Comparison of ENCODE assay signal across 27 mouse cellular contexts in the genomic region with DNA sequence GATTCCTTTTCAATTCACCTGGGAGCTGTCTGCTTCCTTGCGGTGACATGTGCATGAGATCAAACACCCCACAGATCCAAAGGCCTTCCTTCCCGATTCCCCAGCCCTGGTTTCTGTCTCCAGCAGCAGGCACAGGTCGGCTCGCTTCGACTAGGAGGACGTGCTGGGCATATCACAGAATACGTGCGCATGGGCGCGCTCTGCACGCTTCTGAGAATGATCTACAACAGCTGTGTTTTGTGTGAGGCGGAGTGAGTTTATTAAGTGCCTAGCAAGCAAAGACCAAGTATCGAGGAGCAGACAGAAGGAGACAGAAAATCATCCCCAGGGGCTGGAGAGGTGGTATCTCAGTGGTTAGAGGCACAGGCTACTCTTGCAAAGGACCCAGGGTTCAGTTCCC. TPM values are rescaled to one million over a fixed set of nuclear protein-coding genes. Genes with fewer than 3 reads are reported as not detected.
DNase-seq lines count a peak whose midpoint lies in the region; ATAC-seq lines count a peak whose summit lies in the region.
"Had no signal": no experiment of that assay in that cellular context is flagged by ENCODE, and none has a peak within 500 bp of the region (broad histone marks: within the 10 kb centered on the region; RNA-seq: fewer than 3 reads in every experiment).

No protein-coding gene starts in this region.

- H3K4me3 ChIP-seq in forebrain, embryonic 10.5 days, result no peak overlapping the region
- H3K4me3 ChIP-seq in forebrain, embryonic 16.5 days (replicated peaks; ENCODE audit: low read length), result no peak overlapping the region
- no peak overlapping the region for H3K4me3 ChIP-seq in lung, embryonic 16.5 days (ENCODE audit: low read length)
- no peak overlapping the region for H3K4me3 ChIP-seq in embryonic facial prominence, embryonic 10.5 days
- no peak overlapping the region for H3K4me3 ChIP-seq in midbrain, embryonic 16.5 days (ENCODE audit: low read depth, low read length)
- H3K4me3 ChIP-seq: heart, adult 2 months; heart, embryonic 13.5 days; hindbrain, embryonic 12.5 days; layer of hippocampus, adult 2 months; limb, embryonic 12.5 days; myocyte; neural tube, embryonic 15.5 days had no signal

- H3K4me2 ChIP-seq in forebrain, embryonic 16.5 days (ENCODE audit: low read length), result no peak overlapping the region
- no peak overlapping the region for H3K4me2 ChIP-seq in lung, embryonic 16.5 days (ENCODE audit: low read depth, low read length)
- H3K4me2 ChIP-seq in midbrain, embryonic 16.5 days (ENCODE audit: low read length), result no peak overlapping the region
- H3K4me2 ChIP-seq: heart, embryonic 13.5 days; hindbrain, embryonic 12.5 days; limb, embryonic 12.5 days; liver, embryonic 11.5 days; neural tube, embryonic 15.5 days had no signal

- H3K36me3 ChIP-seq in forebrain, embryonic 10.5 days (replicated peaks), result no peaks in the 10 kb centered on the region
- no peaks in the 10 kb centered on the region for H3K36me3 ChIP-seq in forebrain, embryonic 16.5 days (ENCODE audit: control insufficient read depth, insufficient read depth)
- H3K36me3 ChIP-seq in lung, embryonic 16.5 days (ENCODE audit: control insufficient read depth, insufficient read depth, low read length), result no peaks in the 10 kb centered on the region
- no peaks in the 10 kb centered on the region for H3K36me3 ChIP-seq in embryonic facial prominence, embryonic 10.5 days (replicated peaks)
- H3K36me3 ChIP-seq in midbrain, embryonic 16.5 days (ENCODE audit: control insufficient read depth, insufficient read depth, low read length), result no peaks in the 10 kb centered on the region
- H3K36me3 ChIP-seq: heart, embryonic 13.5 days; hindbrain, embryonic 12.5 days; limb, embryonic 12.5 days; neural tube, embryonic 15.5 days had no signal

- 0 out of 2 replicates have a peak overlapping the region, but pooled peaks have one; percentile 8 for H3K27ac ChIP-seq in forebrain, embryonic 10.5 days
- no peak overlapping the region for H3K27ac ChIP-seq in forebrain, embryonic 16.5 days (ENCODE audit: low read length)
- H3K27ac ChIP-seq in lung, embryonic 16.5 days (ENCODE audit: low read length), result no peak overlapping the region
- 0 out of 2 replicates have a peak overlapping the region, but pooled peaks have one; percentile 57 for H3K27ac ChIP-seq in embryonic facial prominence, embryonic 10.5 days (replicated peaks)
- H3K27ac ChIP-seq in midbrain, embryonic 16.5 days (ENCODE audit: low read length), result 0 out of 2 replicates have a peak overlapping the region, but pooled peaks have one; percentile 5
- H3K27ac ChIP-seq: heart, adult 2 months; heart, embryonic 13.5 days; hindbrain, embryonic 12.5 days; layer of hippocampus, adult 2 months; limb, embryonic 12.5 days; macrophage; neural tube, embryonic 15.5 days had no signal

- peaks cover 8% of the 10 kb centered on the region for H3K27me3 ChIP-seq in forebrain, embryonic 10.5 days (ENCODE audit: poor library complexity, severe bottlenecking)
- no peaks in the 10 kb centered on the region for H3K27me3 ChIP-seq in forebrain, embryonic 16.5 days (replicated peaks; ENCODE audit: control insufficient read depth, insufficient read depth, low read length)
- H3K27me3 ChIP-seq in lung, embryonic 16.5 days (ENCODE audit: control insufficient read depth, insufficient read depth, low read depth, low read length), result no peaks in the 10 kb centered on the region
- peaks cover 9% of the 10 kb centered on the region for H3K27me3 ChIP-seq in embryonic facial prominence, embryonic 10.5 days (replicated peaks; ENCODE audit: low read depth, poor library complexity, severe bottlenecking)
- H3K27me3 ChIP-seq in midbrain, embryonic 16.5 days (ENCODE audit: control insufficient read depth, insufficient read depth, low read depth, low read length), result no peaks in the 10 kb centered on the region
- H3K27me3 ChIP-seq: hindbrain, embryonic 12.5 days; limb, embryonic 12.5 days; neural tube, embryonic 15.5 days had no signal

- WGBS in forebrain, embryonic 10.5 days, result 91% methylated on average over 13 of the region's 13 CpGs
- WGBS in forebrain, embryonic 16.5 days, result 86% methylated on average over 13 of the region's 13 CpGs
- WGBS in lung, embryonic 16.5 days, result 61% methylated on average over 13 of the region's 13 CpGs
- WGBS in embryonic facial prominence, embryonic 10.5 days, result 77% methylated on average over 13 of the region's 13 CpGs
- WGBS in midbrain, embryonic 16.5 days, result 80% methylated on average over 13 of the region's 13 CpGs

- ATAC-seq in forebrain, embryonic 16.5 days, result no peak
- ATAC-seq in lung, embryonic 16.5 days (ENCODE audit: low read depth), result peak; percentile 59; the same call in 1 of the 2 replicates
- no peak for ATAC-seq in midbrain, embryonic 16.5 days
- ATAC-seq in CD4-positive, CD25-positive, alpha-beta regulatory T cell, adult 4 months, result no peak
- ATAC-seq: liver, postnatal 0 days had no signal

- H3K9me3 ChIP-seq in forebrain, embryonic 10.5 days, result no peaks in the 10 kb centered on the region
- H3K9me3 ChIP-seq in forebrain, embryonic 16.5 days (ENCODE audit: control insufficient read depth, low read length), result no peaks in the 10 kb centered on the region
- H3K9me3 ChIP-seq in lung, embryonic 16.5 days (ENCODE audit: control insufficient read depth, low read length), result no peaks in the 10 kb centered on the region
- no peaks in the 10 kb centered on the region for H3K9me3 ChIP-seq in embryonic facial prominence, embryonic 10.5 days
- H3K9me3 ChIP-seq in midbrain, embryonic 16.5 days (replicated peaks; ENCODE audit: control insufficient read depth, low read length, poor library complexity, severe bottlenecking), result no peaks in the 10 kb centered on the region
- H3K9me3 ChIP-seq: heart, embryonic 13.5 days; hindbrain, embryonic 12.5 days; limb, embryonic 12.5 days; neural tube, embryonic 15.5 days had no signal

- H3K4me1 ChIP-seq in forebrain, embryonic 10.5 days, result peaks cover 29% of the 10 kb centered on the region
- peaks cover 6% of the 10 kb centered on the region for H3K4me1 ChIP-seq in forebrain, embryonic 16.5 days (replicated peaks; ENCODE audit: control insufficient read depth, insufficient read depth, low read length)
- H3K4me1 ChIP-seq in lung, embryonic 16.5 days (replicated peaks; ENCODE audit: control insufficient read depth, insufficient read depth, low read length), result peaks cover 4% of the 10 kb centered on the region; the same call in 1 of the 2 replicates
- H3K4me1 ChIP-seq in embryonic facial prominence, embryonic 10.5 days, result peaks cover 28% of the 10 kb centered on the region
- H3K4me1 ChIP-seq in midbrain, embryonic 16.5 days (ENCODE audit: control insufficient read depth, insufficient read depth, low read length), result no peaks in the 10 kb centered on the region; the same call in 1 of the 2 replicates

- no peak for DNase-seq in forebrain, embryonic 10.5 days (ENCODE audit: extremely low spot score, low spot score)
- no peak for DNase-seq in lung, postnatal 36 days
- no peak for DNase-seq in embryonic facial prominence, embryonic 10.5 days (ENCODE audit: low spot score)
- DNase-seq: adrenal gland, postnatal 14 days; cerebellum, adult 2 months; cerebellum, postnatal 36 days; embryo, embryonic 11 days; gastrocnemius, postnatal 36 days; heart, adult 2 months; heart, postnatal 14 days; kidney, adult 9 months; kidney, postnatal 14 days; layer of hippocampus, postnatal 36 days; liver, postnatal 0 days; thymus, postnatal 25 days had no signal

- no peak overlapping the region for H3K9ac ChIP-seq in forebrain, embryonic 16.5 days (replicated peaks; ENCODE audit: low read depth, low read length)
- H3K9ac ChIP-seq in lung, embryonic 16.5 days (ENCODE audit: low read length), result no peak overlapping the region
- H3K9ac ChIP-seq in midbrain, embryonic 16.5 days (ENCODE audit: low read depth, low read length), result no peak overlapping the region
- H3K9ac ChIP-seq: heart, embryonic 13.5 days; hindbrain, embryonic 12.5 days; limb, embryonic 12.5 days; liver, postnatal 0 days; neural tube, embryonic 15.5 days had no signal

RNA-seq across cellular contexts. Expression of a gene that starts 17.0 kb away (rescaled TPM):
- polyA plus RNA-seq in forebrain, embryonic 10.5 days (2016; fragmentation: Nextera tagmentation; extraction: Ambion mirVana), result 15.7 and 17.8 TPM in 2 replicates
- 26.5 and 27.1 TPM in 2 replicates for polyA plus RNA-seq in forebrain, embryonic 16.5 days (2015; fragmentation: Nextera tagmentation; extraction: Ambion mirVana)
- polyA plus RNA-seq in lung, embryonic 16.5 days (2015; fragmentation: Nextera tagmentation; extraction: Ambion mirVana), result 20.3 and 27.3 TPM in 2 replicates
- 19.2 and 19.8 TPM in 2 replicates for polyA plus RNA-seq in embryonic facial prominence, embryonic 10.5 days (2016; fragmentation: Nextera tagmentation; extraction: Ambion mirVana)
- polyA plus RNA-seq in midbrain, embryonic 16.5 days (2015; fragmentation: Nextera tagmentation; extraction: Ambion mirVana), result 19.9 and 22.9 TPM in 2 replicates
- polyA plus RNA-seq in CD4-positive, CD25-positive, alpha-beta regulatory T cell, adult 4 months (2017; shearing (Covaris generic)), result 1 to 10 TPM; 4.0 to 6.1 TPM

Comparison
In these comparisons a context has a peak if more than half of its experiments do, and no peak if none do; other contexts are left out.
1. H3K27ac ChIP-seq: peak in forebrain, embryonic 10.5 days (single experiment), embryonic facial prominence, embryonic 10.5 days (single experiment) and midbrain, embryonic 16.5 days (single experiment); none in forebrain, embryonic 16.5 days (single experiment) and lung, embryonic 16.5 days (single experiment).